In the genomic region with DNA sequence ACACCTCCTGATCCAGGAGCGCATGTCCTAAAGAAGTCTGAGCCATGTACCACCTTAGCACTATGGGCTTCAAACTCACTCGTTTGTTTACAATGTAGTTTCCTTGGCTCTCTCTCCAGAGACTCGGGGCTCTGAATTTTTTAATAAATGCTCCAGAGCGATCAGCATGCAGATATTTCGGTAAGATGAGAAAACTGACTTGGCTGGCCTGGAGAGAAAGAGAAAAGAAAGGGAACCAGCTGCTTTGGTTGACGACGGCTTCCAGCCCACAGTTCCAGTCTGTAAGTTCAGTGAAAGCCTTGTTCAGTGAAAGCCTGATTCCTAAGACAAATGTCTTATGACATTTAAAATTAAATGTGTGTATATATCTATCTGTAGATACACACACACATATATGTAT, we compare ENCODE assay signal across 25 mouse cellular contexts.
"Had no signal": no experiment of that assay in that cellular context is flagged by ENCODE, and none has a peak within 500 bp of the region (broad histone marks: within the 10 kb centered on the region; RNA-seq: fewer than 3 reads in every experiment).

No protein-coding gene starts in this region.

- H3K4me2 ChIP-seq: limb, embryonic 12.5 days; limb, embryonic 15.5 days; liver, embryonic 11.5 days; midbrain, embryonic 13.5 days; neural tube, embryonic 13.5 days; stomach, embryonic 15.5 days had no signal

- H3K27me3 ChIP-seq: limb, embryonic 12.5 days; limb, embryonic 15.5 days; midbrain, embryonic 13.5 days; neural tube, embryonic 13.5 days; stomach, embryonic 15.5 days had no signal

- H3K4me1 ChIP-seq: limb, embryonic 12.5 days; megakaryocyte, embryonic 14.5 days; midbrain, embryonic 10.5 days; midbrain, embryonic 13.5 days; neural tube, embryonic 13.5 days; stomach, embryonic 15.5 days had no signal

- ATAC-seq: inflammation-experienced regulatory T-cells, adult 6 months; intestine, embryonic 16.5 days; liver, postnatal 0 days; midbrain, embryonic 13.5 days; midbrain, embryonic 16.5 days had no signal

- H3K27ac ChIP-seq: left cerebral cortex, adult 2 months; limb, embryonic 12.5 days; limb, embryonic 15.5 days; liver, embryonic 14.5 days; midbrain, embryonic 10.5 days; midbrain, embryonic 13.5 days; neural tube, embryonic 13.5 days; stomach, embryonic 15.5 days had no signal

- H3K9ac ChIP-seq: limb, embryonic 12.5 days; limb, embryonic 15.5 days; liver, embryonic 14.5 days; liver, postnatal 0 days; midbrain, embryonic 13.5 days; neural tube, embryonic 13.5 days; stomach, embryonic 15.5 days had no signal

- H3K9me3 ChIP-seq: limb, embryonic 15.5 days; midbrain, embryonic 10.5 days; neural tube, embryonic 13.5 days; stomach, embryonic 15.5 days had no signal

- DNase-seq: kidney, adult 18-20 months; kidney, postnatal 10 days; kidney, postnatal 36 days; layer of hippocampus, postnatal 36 days; left cerebral cortex, postnatal 4 days; liver, postnatal 0 days; retina, postnatal 1 day; right cerebral cortex, postnatal 25 days; spleen, adult 18-20 months; thymus, adult 18-20 months; thymus, postnatal 36 days had no signal

- H3K4me3 ChIP-seq: left cerebral cortex, adult 2 months; limb, embryonic 12.5 days; limb, embryonic 15.5 days; megakaryocyte, embryonic 14.5 days; midbrain, embryonic 10.5 days; midbrain, embryonic 13.5 days; myocyte; neural tube, embryonic 13.5 days; stomach, embryonic 15.5 days had no signal

- H3K36me3 ChIP-seq: limb, embryonic 12.5 days; limb, embryonic 15.5 days; midbrain, embryonic 10.5 days; midbrain, embryonic 13.5 days; neural tube, embryonic 13.5 days; stomach, embryonic 15.5 days had no signal
